Mouse (Mus musculus): Measurements from ENCODE around the gene Pebp1.

DNA sequence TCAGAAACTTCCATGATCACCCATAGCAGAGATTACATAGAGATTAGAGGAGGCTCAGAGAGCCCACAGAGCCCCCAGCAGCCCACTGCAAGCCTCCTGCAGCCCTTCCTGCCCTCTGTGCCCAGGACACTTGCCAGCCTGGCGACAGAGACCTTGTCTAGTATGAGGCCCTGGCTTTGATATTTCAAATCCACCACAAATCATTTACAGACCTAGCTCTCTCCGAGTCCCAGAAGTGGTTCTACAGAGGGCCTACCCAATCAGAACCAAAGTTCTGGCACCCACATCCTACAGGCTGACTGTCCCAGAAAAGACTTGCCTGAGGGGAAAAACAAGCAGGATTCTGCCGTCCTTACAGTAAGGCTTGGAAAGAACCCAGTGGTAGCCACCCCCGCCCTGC, 2.2 kb downstream of the Pebp1 start:
- TF ChIP-seq POLR2A (IDR thresholded peaks at IDR 0.05; ENCODE audit: borderline replicate concordance, extremely low read depth, insufficient read depth, insufficient read length, poor library complexity, severe bottlenecking) (no peak), CTCF (IDR thresholded peaks at IDR 0.05; ENCODE audit: borderline replicate concordance, extremely low read depth, insufficient read depth, insufficient read length) (no peak)

Measured in brain, embryonic 14.5 days (tissue).